Mouse (Mus musculus): Measurements from ENCODE around the gene Rpl35a. TPM values are rescaled to one million over a fixed set of nuclear protein-coding genes. Genes with fewer than 3 reads are reported as not detected.

Rpl35a gene
- polyA plus RNA-seq, 1 experiment from 2014 or later = 500 TPM

- Histone ChIP-seq H3K27me3 (ENCODE audit: control insufficient read depth, insufficient read depth, low read length) (no peaks in the 10 kb centered on the region), H3K4me3 (ENCODE audit: low read length) (no peak overlapping the region), H3K9ac (ENCODE audit: low read length) (no peak overlapping the region), H3K4me2 (ENCODE audit: low read depth, low read length) (no peak overlapping the region), H3K36me3 (ENCODE audit: control insufficient read depth, insufficient read depth) (peaks cover 6% of the 10 kb centered on the region; the same call in 1 of the 2 replicates), H3K27ac (ENCODE audit: low read length) (no peak overlapping the region), H3K4me1 (ENCODE audit: control insufficient read depth, insufficient read depth, low read length) (no peaks in the 10 kb centered on the region), H3K9me3 (replicated peaks; ENCODE audit: control insufficient read depth, low read length) (no peaks in the 10 kb centered on the region)
- WGBS = 74% methylated on average over 21 of the region's 21 CpGs
- no peak for ATAC-seq (replicated peaks; ENCODE audit: extremely low read depth, insufficient read depth, low FRiP score)
Measured at GRCm38 (mm10) chr16:33019117-33019770, 37.0 kb upstream of the Rpl35a start.

DNA sequence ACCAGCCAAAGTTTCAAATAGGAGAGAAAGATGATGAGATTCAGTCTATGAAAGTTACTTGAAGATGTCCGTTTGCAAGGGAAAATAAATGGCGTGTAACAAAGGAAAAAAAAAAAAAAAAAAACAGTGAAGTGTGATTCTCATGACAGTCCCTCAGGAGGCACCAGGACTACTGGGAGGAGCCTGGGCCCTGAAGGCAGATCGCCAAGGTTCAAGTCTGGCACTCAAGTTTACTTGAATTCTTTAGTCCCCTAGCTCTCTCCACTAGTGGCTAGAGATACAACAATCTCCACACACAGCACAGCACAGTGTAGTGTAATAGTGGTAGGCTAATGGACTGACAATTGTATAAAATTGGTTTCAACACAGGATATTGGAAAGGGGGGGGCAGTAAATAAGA, 34.9 kb upstream of the Rpl35a start:
- no peaks in the 10 kb centered on the region for H3K27me3 ChIP-seq (ENCODE audit: control insufficient read depth, insufficient read depth, low read length)
- H3K9ac ChIP-seq (ENCODE audit: low read length) = no peak overlapping the region
- no peaks in the 10 kb centered on the region for H3K4me1 ChIP-seq (ENCODE audit: control insufficient read depth, insufficient read depth, low read length)
- ATAC-seq (replicated peaks; ENCODE audit: extremely low read depth, insufficient read depth, low FRiP score) = no peak
- H3K36me3 ChIP-seq (ENCODE audit: control insufficient read depth, insufficient read depth) = 0 out of 2 replicates have a peak, but pooled peaks cover 2% of the 10 kb centered on the region
- no peak overlapping the region for H3K4me2 ChIP-seq (ENCODE audit: low read depth, low read length)
- no peaks in the 10 kb centered on the region for H3K9me3 ChIP-seq (replicated peaks; ENCODE audit: control insufficient read depth, low read length)
- no peak overlapping the region for H3K27ac ChIP-seq (ENCODE audit: low read length)
- H3K4me3 ChIP-seq (ENCODE audit: low read length) = no peak overlapping the region
- WGBS = 51% methylated on average over 3 of the region's 3 CpGs

GRCm38 (mm10) chr16:33023750-33024149, 32.5 kb upstream of the Rpl35a start:
- Histone ChIP-seq H3K9ac (ENCODE audit: low read length) (no peak overlapping the region), H3K4me1 (ENCODE audit: control insufficient read depth, insufficient read depth, low read length) (no peaks in the 10 kb centered on the region), H3K4me3 (ENCODE audit: low read length) (no peak overlapping the region), H3K4me2 (ENCODE audit: low read depth, low read length) (no peak overlapping the region), H3K27me3 (ENCODE audit: control insufficient read depth, insufficient read depth, low read length) (no peaks in the 10 kb centered on the region), H3K27ac (ENCODE audit: low read length) (no peak overlapping the region), H3K36me3 (ENCODE audit: control insufficient read depth, insufficient read depth) (no peaks in the 10 kb centered on the region), H3K9me3 (replicated peaks; ENCODE audit: control insufficient read depth, low read length) (no peaks in the 10 kb centered on the region)
- ATAC-seq (replicated peaks; ENCODE audit: extremely low read depth, insufficient read depth, low FRiP score) = peak; percentile 79
- 3% methylated on average over 4 of the region's 4 CpGs for WGBS

DNA sequence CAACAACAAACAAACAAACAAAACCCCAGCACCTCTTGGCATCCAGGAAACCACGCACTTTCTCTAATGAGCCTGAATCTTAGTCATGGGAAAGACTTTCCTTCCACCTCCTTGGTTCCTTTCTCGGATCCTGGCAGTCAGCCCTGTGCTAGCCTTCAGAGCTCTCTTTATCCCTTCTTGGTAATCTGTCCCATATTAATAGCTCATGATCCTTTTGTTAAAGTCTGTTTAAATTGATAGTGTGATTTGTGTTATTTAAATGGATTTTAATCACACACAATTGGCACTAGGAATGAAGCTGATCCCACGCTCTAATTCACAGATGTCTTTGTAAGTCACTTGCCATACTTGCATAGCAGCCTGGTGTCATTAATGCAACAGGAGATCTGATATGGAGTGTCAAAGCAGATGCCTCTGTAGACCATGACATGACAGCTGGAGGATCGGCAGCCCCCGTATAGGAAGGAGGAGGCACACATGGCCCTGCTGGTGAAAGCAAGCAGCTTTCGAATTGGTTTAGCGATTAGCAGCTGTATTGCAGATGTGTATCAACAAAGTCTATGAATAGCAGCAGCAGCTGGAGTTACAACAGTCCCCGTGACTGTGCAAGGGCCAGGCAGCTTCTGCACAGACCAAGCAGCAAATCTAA, 31.7 kb upstream of the Rpl35a start:
- no peak for ATAC-seq (replicated peaks; ENCODE audit: extremely low read depth, insufficient read depth, low FRiP score)
- Histone ChIP-seq H3K9me3 (replicated peaks; ENCODE audit: control insufficient read depth, low read length) (no peaks in the 10 kb centered on the region), H3K4me2 (ENCODE audit: low read depth, low read length) (no peak overlapping the region), H3K27ac (ENCODE audit: low read length) (no peak overlapping the region), H3K27me3 (ENCODE audit: control insufficient read depth, insufficient read depth, low read length) (no peaks in the 10 kb centered on the region), H3K4me1 (ENCODE audit: control insufficient read depth, insufficient read depth, low read length) (no peaks in the 10 kb centered on the region), H3K4me3 (ENCODE audit: low read length) (no peak overlapping the region), H3K9ac (ENCODE audit: low read length) (no peak overlapping the region), H3K36me3 (ENCODE audit: control insufficient read depth, insufficient read depth) (no peaks in the 10 kb centered on the region)
- WGBS = 61% methylated on average over 8 of the region's 8 CpGs

DNA sequence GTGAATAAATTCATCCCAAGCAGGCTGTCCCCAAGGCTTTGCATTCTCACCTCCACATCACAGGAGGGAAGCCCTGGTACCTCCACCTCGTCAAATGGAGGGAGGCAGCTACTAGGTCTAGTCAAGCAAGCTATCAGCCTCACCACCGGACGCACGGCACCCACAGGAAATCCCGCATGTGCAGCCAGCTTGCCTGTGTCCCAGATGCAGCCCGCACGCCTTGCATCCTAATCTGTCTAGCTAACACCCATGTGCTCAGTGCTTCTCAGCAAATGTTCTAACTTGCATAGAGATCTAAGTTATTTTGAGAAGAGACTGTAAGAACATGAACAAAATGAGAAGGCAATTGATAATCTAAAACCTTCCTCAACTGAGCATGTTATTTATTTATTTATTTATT, 29.9 kb upstream of the Rpl35a start:
- no peak for ATAC-seq (replicated peaks; ENCODE audit: extremely low read depth, insufficient read depth, low FRiP score)
- WGBS = 71% methylated on average over 7 of the region's 7 CpGs
- no peak overlapping the region for H3K27ac ChIP-seq (ENCODE audit: low read length)
- no peaks in the 10 kb centered on the region for H3K4me1 ChIP-seq (ENCODE audit: control insufficient read depth, insufficient read depth, low read length)
- no peak overlapping the region for H3K4me3 ChIP-seq (ENCODE audit: low read length)
- H3K9me3 ChIP-seq (replicated peaks; ENCODE audit: control insufficient read depth, low read length) = no peaks in the 10 kb centered on the region
- H3K9ac ChIP-seq (ENCODE audit: low read length) = no peak overlapping the region
- no peak overlapping the region for H3K4me2 ChIP-seq (ENCODE audit: low read depth, low read length)
- no peaks in the 10 kb centered on the region for H3K36me3 ChIP-seq (ENCODE audit: control insufficient read depth, insufficient read depth)
- no peaks in the 10 kb centered on the region for H3K27me3 ChIP-seq (ENCODE audit: control insufficient read depth, insufficient read depth, low read length)

DNA sequence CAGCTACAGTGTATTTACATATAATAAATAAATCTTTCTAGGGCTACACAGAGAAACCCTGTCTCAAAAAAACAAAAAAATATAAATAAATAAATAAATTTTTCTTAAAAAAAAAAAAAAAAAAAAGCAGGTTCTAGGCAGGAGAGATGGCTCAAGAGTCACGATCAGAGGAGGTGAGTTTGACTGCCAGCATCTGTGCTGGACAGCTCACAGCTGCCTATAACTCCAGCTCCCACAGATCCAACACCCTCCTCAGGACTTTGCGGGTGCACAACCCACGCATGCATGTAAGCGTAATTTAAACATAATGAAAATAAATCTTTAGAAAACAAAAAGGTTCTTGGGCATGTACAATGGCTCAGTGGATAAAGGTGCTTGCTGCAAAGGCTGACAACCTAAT, 20.2 kb upstream of the Rpl35a start:
- 75% methylated on average over 4 of the region's 4 CpGs for WGBS

DNA sequence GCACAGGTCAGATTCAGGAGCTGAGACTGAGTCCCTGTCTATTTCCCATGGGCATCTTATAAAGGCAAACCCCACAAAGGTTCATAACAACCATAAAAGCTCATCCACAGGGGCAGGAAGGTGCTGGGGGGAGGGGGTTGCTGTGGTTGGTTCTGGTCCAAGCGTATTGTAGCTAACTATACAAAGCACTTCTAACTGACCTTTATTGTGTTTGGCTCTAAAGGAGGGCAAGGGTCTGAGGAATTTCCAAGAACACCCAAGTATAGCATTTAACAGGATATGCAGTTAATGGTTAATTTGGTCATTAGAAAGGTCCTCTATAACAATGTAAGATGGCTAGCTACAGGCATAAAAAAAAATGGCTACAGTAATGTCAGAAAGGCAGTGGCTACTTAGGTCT, 13.6 kb upstream of the Rpl35a start:
- no peak for ATAC-seq (replicated peaks; ENCODE audit: extremely low read depth, insufficient read depth, low FRiP score)
- no peak overlapping the region for H3K27ac ChIP-seq (ENCODE audit: low read length)

More for the DNA sequence above, 20.2 kb upstream of the Rpl35a start:
- no peaks in the 10 kb centered on the region for H3K4me1 ChIP-seq (ENCODE audit: control insufficient read depth, insufficient read depth, low read length)
- no peak overlapping the region for H3K9ac ChIP-seq (ENCODE audit: low read length)
- no peak overlapping the region for H3K4me3 ChIP-seq (ENCODE audit: low read length)
- no peaks in the 10 kb centered on the region for H3K36me3 ChIP-seq (ENCODE audit: control insufficient read depth, insufficient read depth)
- H3K9me3 ChIP-seq (replicated peaks; ENCODE audit: control insufficient read depth, low read length) = no peaks in the 10 kb centered on the region
- no peak overlapping the region for H3K27ac ChIP-seq (ENCODE audit: low read length)
- H3K4me2 ChIP-seq (ENCODE audit: low read depth, low read length) = no peak overlapping the region
- ATAC-seq (replicated peaks; ENCODE audit: extremely low read depth, insufficient read depth, low FRiP score) = no peak
- H3K27me3 ChIP-seq (ENCODE audit: control insufficient read depth, insufficient read depth, low read length) = no peaks in the 10 kb centered on the region

DNA sequence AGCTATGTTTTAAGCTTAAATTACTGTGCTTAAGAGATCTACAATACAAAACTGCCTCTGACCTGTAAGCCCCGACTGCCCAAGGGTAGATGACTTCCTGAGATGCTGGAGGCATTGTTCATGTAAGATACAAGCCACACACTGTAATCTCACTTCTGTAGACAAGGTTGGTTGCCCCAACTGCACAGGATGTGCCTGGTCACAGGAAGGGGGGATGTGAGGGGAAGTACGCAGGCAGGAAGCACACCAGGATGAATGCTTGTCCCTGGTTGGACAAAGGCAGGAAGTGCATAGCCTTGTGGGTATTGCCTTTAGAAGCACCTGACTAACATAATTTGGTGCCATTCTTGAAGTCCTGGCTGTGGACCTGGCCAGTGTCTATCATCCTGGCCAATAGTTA, 13.0 kb upstream of the Rpl35a start:
- Histone ChIP-seq H3K27ac (ENCODE audit: low read length) (no peak overlapping the region), H3K9me3 (replicated peaks; ENCODE audit: control insufficient read depth, low read length) (no peaks in the 10 kb centered on the region), H3K27me3 (ENCODE audit: control insufficient read depth, insufficient read depth, low read length) (no peaks in the 10 kb centered on the region), H3K4me1 (ENCODE audit: control insufficient read depth, insufficient read depth, low read length) (no peaks in the 10 kb centered on the region), H3K4me2 (ENCODE audit: low read depth, low read length) (no peak overlapping the region), H3K9ac (ENCODE audit: low read length) (no peak overlapping the region), H3K36me3 (ENCODE audit: control insufficient read depth, insufficient read depth) (no peaks in the 10 kb centered on the region), H3K4me3 (ENCODE audit: low read length) (no peak overlapping the region)
- 51% methylated on average over 2 of the region's 2 CpGs for WGBS
- no peak for ATAC-seq (replicated peaks; ENCODE audit: extremely low read depth, insufficient read depth, low FRiP score)

More for the DNA sequence above, 13.6 kb upstream of the Rpl35a start:
- 75% methylated on average over 1 of the region's 1 CpGs for WGBS
- H3K4me2 ChIP-seq (ENCODE audit: low read depth, low read length) = no peak overlapping the region
- H3K4me3 ChIP-seq (ENCODE audit: low read length) = no peak overlapping the region
- no peaks in the 10 kb centered on the region for H3K36me3 ChIP-seq (ENCODE audit: control insufficient read depth, insufficient read depth)
- no peaks in the 10 kb centered on the region for H3K9me3 ChIP-seq (replicated peaks; ENCODE audit: control insufficient read depth, low read length)
- no peaks in the 10 kb centered on the region for H3K4me1 ChIP-seq (ENCODE audit: control insufficient read depth, insufficient read depth, low read length)
- H3K9ac ChIP-seq (ENCODE audit: low read length) = no peak overlapping the region
- no peaks in the 10 kb centered on the region for H3K27me3 ChIP-seq (ENCODE audit: control insufficient read depth, insufficient read depth, low read length)

DNA sequence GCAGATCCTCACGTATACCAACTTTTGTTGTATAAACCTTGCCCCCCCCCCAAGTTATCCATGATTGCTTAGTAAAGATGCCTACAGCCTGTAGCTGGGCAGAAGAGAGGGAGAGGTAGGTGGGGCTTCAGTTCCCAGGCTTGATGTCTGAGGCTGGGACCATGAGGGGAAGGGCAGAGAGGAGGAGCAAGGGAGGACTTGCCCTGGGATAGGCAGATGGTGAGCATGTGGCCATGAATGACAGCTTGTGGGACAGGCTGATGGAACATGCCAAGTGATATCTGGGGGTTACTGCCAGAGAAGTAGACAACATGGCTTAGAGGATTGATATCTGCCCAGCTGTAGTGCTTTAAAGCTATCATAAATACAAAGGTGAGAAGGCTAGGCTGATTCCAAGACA, 8.2 kb upstream of the Rpl35a start:
- no peaks in the 10 kb centered on the region for H3K9me3 ChIP-seq (replicated peaks; ENCODE audit: control insufficient read depth, low read length)
- H3K4me1 ChIP-seq (ENCODE audit: control insufficient read depth, insufficient read depth, low read length) = no peaks in the 10 kb centered on the region
- no peak overlapping the region for H3K9ac ChIP-seq (ENCODE audit: low read length)
- H3K36me3 ChIP-seq (ENCODE audit: control insufficient read depth, insufficient read depth) = no peaks in the 10 kb centered on the region
- WGBS = 90% methylated on average over 1 of the region's 1 CpGs
- H3K27ac ChIP-seq (ENCODE audit: low read length) = no peak overlapping the region
- H3K4me3 ChIP-seq (ENCODE audit: low read length) = no peak overlapping the region
- ATAC-seq (replicated peaks; ENCODE audit: extremely low read depth, insufficient read depth, low FRiP score) = no peak
- H3K4me2 ChIP-seq (ENCODE audit: low read depth, low read length) = no peak overlapping the region
- H3K27me3 ChIP-seq (ENCODE audit: control insufficient read depth, insufficient read depth, low read length) = no peaks in the 10 kb centered on the region

Data from heart, embryonic 16.5 days (tissue).